Mouse (Mus musculus) heart, postnatal 0 days (tissue): Measurements from ENCODE around the gene Clip4. TPM values are rescaled to one million over a fixed set of nuclear protein-coding genes. Genes with fewer than 3 reads are reported as not detected.

Experiments used
- ATAC-seq: fragments of 200-750 bp; cut with Nextera tagmentation; 2 replicates; pipeline ENCODE4 v1.8.0; 2017; ENCODE audit warnings: low read depth, moderate number of reproducible peaks, moderate library complexity; ENCODE audit not compliant: insufficient read depth
- DNase-seq: peaks from one replicate; pipeline ENCODE4 v3.0.0-alpha.2; 2016; ENCODE audit warnings: low spot score
- H3K27ac ChIP-seq: fragments of 300-500 bp; sonication (generic); 2 replicates; pipeline ENCODE4 v1.5.1; 2014; ENCODE audit warnings: low read depth, mild to moderate bottlenecking
- H3K27me3 ChIP-seq: fragments of 300-500 bp; sonication (generic); 2 replicates; pipeline ENCODE4 v1.6.1; 2014; ENCODE audit warnings: low read length, mixed read lengths; ENCODE audit not compliant: control insufficient read depth, insufficient read depth
- H3K36me3 ChIP-seq: fragments of 300-500 bp; sonication (generic); replicated peaks from 2 replicates; pipeline ENCODE4 v1.6.1; 2014; ENCODE audit warnings: low read length, mixed read lengths; ENCODE audit not compliant: control insufficient read depth, insufficient read depth
- H3K4me1 ChIP-seq: fragments of 300-500 bp; sonication (generic); 2 replicates; pipeline ENCODE4 v1.6.1; 2014; ENCODE audit warnings: antibody characterized with exemption; ENCODE audit not compliant: control insufficient read depth, insufficient read depth
- H3K4me2 ChIP-seq: fragments of 300-500 bp; sonication (generic); 2 replicates; pipeline ENCODE4 v1.6.1; 2014; ENCODE audit warnings: low read depth, mild to moderate bottlenecking, low read length, moderate library complexity
- H3K4me3 ChIP-seq: fragments of 300-500 bp; sonication (generic); 2 replicates; pipeline ENCODE4 v1.5.1; 2014; ENCODE audit warnings: low read depth, low read length
- H3K9ac ChIP-seq: fragments of 300-500 bp; sonication (generic); replicated peaks from 2 replicates; pipeline ENCODE4 v1.6.1; 2014; ENCODE audit warnings: low read depth, low read length, mixed read lengths
- H3K9me3 ChIP-seq: fragments of 300-500 bp; sonication (generic); replicated peaks from 2 replicates; pipeline ENCODE4 v1.6.1; 2016; ENCODE audit warnings: low read length; ENCODE audit not compliant: control insufficient read depth
- CTCF ChIP-seq: IDR thresholded peaks from 2 replicates; pipeline ENCODE4 v1.5.1; 2016; ENCODE audit warnings: antibody characterized with exemption, control low read depth, low read depth
- EP300 ChIP-seq: IDR thresholded peaks from 2 replicates; pipeline ENCODE4 v1.6.1; 2016; ENCODE audit warnings: antibody characterized with exemption, low read depth
- WGBS: fragments of 180-500 bp; shearing (Covaris S2); extraction: QIAGEN DNeasy Blood & Tissue Kit; methylation state at CpG from one replicate; pipeline ENCODE4 v1.1.7; 2014; 5-methylcytosine and 5-hydroxymethylcytosine counted together
- polyA plus RNA-seq: library from polyadenylated mRNA; unstranded; fragments of >200 nt; fragmentation: Nextera tagmentation; extraction: Ambion mirVana; gene quantifications from 2 replicates; pipeline ENCODE4 v1.2.1, GENCODE M21; 2015
- total RNA-seq: library from RNA; depleted of rRNA; stranded (reverse); fragments of >200 nt; gene quantifications from 2 replicates; pipeline ENCODE4 v1.2.3, GENCODE M21; 2014; ENCODE audit warnings: low replicate concordance

The Clip4 gene
- total and polyA plus RNA-seq, 2 experiments from 2014 or later = 49.9 to 51.2 TPM

- WGBS = 79% methylated on average over 3 of the region's 3 CpGs
- H3K36me3 ChIP-seq = peaks cover 59% of the 10 kb centered on the region
- H3K27ac ChIP-seq = no peak overlapping the region
- H3K9me3 ChIP-seq = no peaks in the 10 kb centered on the region
- H3K4me1 ChIP-seq = no peaks in the 10 kb centered on the region
- DNase-seq (no peak), ATAC-seq (no peak)
- H3K4me2 ChIP-seq = no peak overlapping the region
- no peak for TF ChIP-seq EP300
- peak; percentile 20; the same call in 1 of the 2 replicates for TF ChIP-seq CTCF
- H3K9ac ChIP-seq = no peak overlapping the region
- no peaks in the 10 kb centered on the region for H3K27me3 ChIP-seq
- H3K4me3 ChIP-seq = no peak overlapping the region
Measured at GRCm38 (mm10) chr17:71831960-71832359, 63.7 kb downstream of the Clip4 start.

- WGBS = 83% methylated on average over 3 of the region's 3 CpGs
- Histone ChIP-seq H3K36me3 (peaks cover 9% of the 10 kb centered on the region; the same call in 1 of the 2 replicates), H3K27ac (no peak overlapping the region), H3K9me3 (no peaks in the 10 kb centered on the region), H3K9ac (no peak overlapping the region), H3K4me2 (no peak overlapping the region), H3K4me1 (no peaks in the 10 kb centered on the region), H3K27me3 (no peaks in the 10 kb centered on the region), H3K4me3 (no peak overlapping the region)
- ATAC-seq (no peak), DNase-seq (no peak)
- no peak for TF ChIP-seq CTCF
- no peak for TF ChIP-seq EP300
Measured at GRCm38 (mm10) chr17:71862184-71862583, 93.9 kb downstream of the Clip4 start.

- WGBS = 81% methylated on average over 4 of the region's 4 CpGs
Measured at GRCm38 (mm10) chr17:71862895-71863294, 94.6 kb downstream of the Clip4 start.

GRCm38 (mm10) chr17:71864039-71864438 is 95.8 kb downstream of the Clip4 start:
- no peaks in the 10 kb centered on the region for H3K9me3 ChIP-seq
- H3K27ac ChIP-seq = no peak overlapping the region
- no peak for TF ChIP-seq EP300
- no peak for TF ChIP-seq CTCF
- ATAC-seq = no peak
- H3K27me3 ChIP-seq = no peaks in the 10 kb centered on the region
- no peak overlapping the region for H3K4me3 ChIP-seq
- H3K36me3 ChIP-seq = peaks cover 7% of the 10 kb centered on the region; the same call in 1 of the 2 replicates
- DNase-seq = no peak
- WGBS = 33% methylated on average over 8 of the region's 8 CpGs
- no peaks in the 10 kb centered on the region for H3K4me1 ChIP-seq
- no peak overlapping the region for H3K9ac ChIP-seq
- H3K4me2 ChIP-seq = no peak overlapping the region

More at GRCm38 (mm10) chr17:71862895-71863294, 94.6 kb downstream of the Clip4 start:
- no peak for DNase-seq
- Histone ChIP-seq H3K27me3 (no peaks in the 10 kb centered on the region), H3K36me3 (peaks cover 8% of the 10 kb centered on the region; the same call in 1 of the 2 replicates), H3K4me3 (no peak overlapping the region), H3K4me2 (no peak overlapping the region), H3K27ac (no peak overlapping the region), H3K4me1 (no peaks in the 10 kb centered on the region), H3K9me3 (no peaks in the 10 kb centered on the region), H3K9ac (no peak overlapping the region)
- no peak for ATAC-seq
- TF ChIP-seq CTCF (no peak), EP300 (no peak)

- Histone ChIP-seq H3K27me3 (no peaks in the 10 kb centered on the region), H3K36me3 (no peaks in the 10 kb centered on the region), H3K4me2 (no peak overlapping the region), H3K9me3 (no peaks in the 10 kb centered on the region), H3K9ac (no peak overlapping the region), H3K4me1 (no peaks in the 10 kb centered on the region), H3K27ac (no peak overlapping the region), H3K4me3 (no peak overlapping the region)
- ATAC-seq (no peak), DNase-seq (no peak)
- WGBS = 76% methylated on average over 5 of the region's 5 CpGs
- TF ChIP-seq CTCF (no peak), EP300 (no peak)
Measured at GRCm38 (mm10) chr17:71865437-71865836, 97.2 kb downstream of the Clip4 start.

- TF ChIP-seq EP300 (no peak), CTCF (no peak)
- no peak for ATAC-seq
- Histone ChIP-seq H3K27me3 (no peaks in the 10 kb centered on the region), H3K36me3 (no peaks in the 10 kb centered on the region), H3K4me2 (no peak overlapping the region), H3K4me3 (no peak overlapping the region), H3K9me3 (no peaks in the 10 kb centered on the region), H3K9ac (no peak overlapping the region), H3K4me1 (no peaks in the 10 kb centered on the region), H3K27ac (no peak overlapping the region)
- WGBS = 86% methylated on average over 2 of the region's 2 CpGs
- no peak for DNase-seq
Measured at GRCm38 (mm10) chr17:71867892-71868291, 99.6 kb downstream of the Clip4 start.
